ENCODE assay signal across 8 mouse cellular contexts in the genomic region with DNA sequence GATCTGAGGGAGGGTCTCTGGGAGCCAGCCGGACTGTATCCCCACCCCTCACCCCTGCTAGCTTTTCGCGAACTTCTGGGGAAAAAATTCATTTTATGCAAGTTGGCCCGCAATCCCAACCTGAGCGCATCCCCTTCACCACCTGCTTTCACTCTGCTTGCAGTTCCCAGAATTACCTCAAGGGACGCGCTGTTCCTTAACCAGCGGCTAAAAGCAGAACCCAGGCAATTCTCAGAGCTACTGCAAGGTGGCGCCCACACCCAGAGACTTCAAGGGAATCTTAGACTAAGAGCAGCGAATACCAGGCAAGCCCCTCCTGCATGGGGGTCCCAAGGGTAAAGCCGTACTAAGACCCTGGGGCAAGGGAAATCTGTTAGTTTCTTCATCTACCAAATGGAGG.
DNase-seq lines count a peak whose midpoint lies in the region.

No protein-coding gene starts in this region.

- peak; percentile 72 for DNase-seq in ovary, postnatal 36 days (ENCODE audit: low spot score)
- DNase-seq in ovary, postnatal 10 days (ENCODE audit: low spot score) = no peak
- peak; percentile 97 for DNase-seq in brain, adult 2 months (ENCODE audit: low read depth, low spot score)
- peak; percentile 70 for DNase-seq in fibroblast of lung, adult 2 months (ENCODE audit: low read depth)
- DNase-seq in kidney, adult 9 months = peak; percentile 91
- peak; percentile 80 to 86 for DNase-seq in lung, adult 18-20 months
- DNase-seq in right cerebral cortex, postnatal 25 days = peak; percentile 76
- DNase-seq in MN1 (ENCODE audit: low spot score) = no peak

Comparison
In these comparisons a context has a peak if more than half of its experiments do, and no peak if none do; other contexts are left out.
1. DNase-seq: peak in ovary, postnatal 36 days (single experiment), brain, adult 2 months (single experiment), fibroblast of lung, adult 2 months (single experiment), kidney, adult 9 months (single experiment), lung, adult 18-20 months (2 of 2) and right cerebral cortex, postnatal 25 days (single experiment); none in ovary, postnatal 10 days (single experiment) and MN1 (single experiment).